Mouse (Mus musculus): ENCODE data around the gene Atp5b. TPM values are rescaled to one million over a fixed set of nuclear protein-coding genes. Genes with fewer than 3 reads are reported as not detected.
"Not testable (repeated sequence)": the region's sequence is repeated elsewhere in the genome, so short reads cannot be mapped to it uniquely, and the experiment has no call there.

The Atp5b gene
- polyA plus RNA-seq, 1 experiment from 2014 or later = 1,886 TPM

DNA sequence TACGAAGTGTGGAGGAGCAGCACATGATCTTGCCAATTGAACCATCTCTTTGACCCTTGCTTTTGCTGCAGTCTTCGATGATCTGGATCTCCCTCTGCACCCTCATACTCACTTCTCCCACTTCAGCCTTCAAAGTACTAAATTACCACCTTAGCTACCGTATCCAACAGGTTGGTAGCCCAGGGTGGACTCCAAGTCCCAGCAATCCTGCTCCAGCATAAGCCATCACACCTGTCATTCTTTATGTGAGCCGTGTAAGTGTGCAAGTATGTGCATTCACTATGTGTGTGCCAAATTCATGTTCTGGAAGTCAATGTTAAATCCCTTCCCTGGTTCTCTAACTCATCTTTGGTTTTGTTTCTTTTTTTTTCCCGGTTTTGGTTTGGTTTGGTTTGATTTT is 31.5 kb upstream of the Atp5b start:
- 96% methylated on average over 5 of the region's 5 CpGs for WGBS
- Histone ChIP-seq H3K27me3 (no peaks in the 10 kb centered on the region), H3K9me3 (no peaks in the 10 kb centered on the region), H3K4me2 (no peak overlapping the region), H3K27ac (no peak overlapping the region), H3K36me3 (peaks cover 51% of the 10 kb centered on the region), H3K9ac (no peak overlapping the region), H3K4me3 (no peak overlapping the region), H3K4me1 (no peaks in the 10 kb centered on the region)
- no peak for ATAC-seq (ENCODE audit: insufficient number of reproducible peaks, low FRiP score, low TSS enrichment, low read depth)

DNA sequence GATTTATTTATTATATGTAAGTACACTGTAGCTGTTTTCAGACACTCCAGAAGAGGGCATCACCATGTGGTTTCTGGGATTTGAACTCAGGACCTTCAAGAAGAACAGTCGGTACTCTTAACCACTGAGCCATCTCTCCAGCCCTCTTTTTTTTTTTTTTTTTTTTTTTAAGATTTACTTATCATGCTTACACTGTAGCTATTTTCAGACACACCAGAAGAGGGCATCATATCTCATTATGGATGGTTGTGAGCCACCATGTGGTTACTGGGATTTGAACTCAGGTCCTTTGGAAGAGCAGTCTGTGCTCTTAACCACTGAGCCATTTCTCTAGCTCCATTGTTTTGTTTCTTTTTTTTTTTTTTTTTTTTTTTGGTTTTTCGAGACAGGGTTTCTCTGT is 30.9 kb upstream of the Atp5b start:
- H3K9me3 ChIP-seq; H3K9ac ChIP-seq; H3K27me3 ChIP-seq; H3K4me1 ChIP-seq; H3K4me3 ChIP-seq; H3K4me2 ChIP-seq; H3K27ac ChIP-seq; ATAC-seq (ENCODE audit: insufficient number of reproducible peaks, low FRiP score, low TSS enrichment, low read depth): not testable (repeated sequence)
- peaks cover 46% of the 10 kb centered on the region for H3K36me3 ChIP-seq
- WGBS = 85% methylated on average over 1 of the region's 2 CpGs

DNA sequence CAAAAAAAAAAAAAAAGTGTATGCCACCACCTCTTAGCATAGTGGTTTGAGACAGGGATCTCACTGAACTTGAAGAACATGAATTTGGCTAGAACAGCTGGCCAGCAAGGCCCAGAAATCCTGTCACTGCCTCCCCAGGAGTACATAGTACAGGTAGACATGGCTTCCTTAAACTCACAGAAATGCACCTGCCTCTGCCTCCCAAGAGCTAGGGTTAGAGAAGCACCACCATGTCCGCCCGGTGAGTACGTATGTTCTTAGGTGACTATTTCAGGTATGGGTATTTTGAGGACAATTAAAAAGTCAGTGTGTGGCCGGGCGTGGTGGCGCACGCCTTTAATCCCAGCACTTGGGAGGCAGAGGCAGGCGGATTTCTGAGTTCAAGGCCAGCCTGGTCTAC is 30.1 kb upstream of the Atp5b start:
- no peak for ATAC-seq (ENCODE audit: insufficient number of reproducible peaks, low FRiP score, low TSS enrichment, low read depth)
- 92% methylated on average over 8 of the region's 8 CpGs for WGBS
- no peaks in the 10 kb centered on the region for H3K9me3 ChIP-seq
- no peak overlapping the region for H3K27ac ChIP-seq
- no peak overlapping the region for H3K4me2 ChIP-seq
- no peaks in the 10 kb centered on the region for H3K27me3 ChIP-seq
- H3K9ac ChIP-seq = no peak overlapping the region
- peaks cover 39% of the 10 kb centered on the region for H3K36me3 ChIP-seq
- peaks cover 6% of the 10 kb centered on the region for H3K4me1 ChIP-seq
- H3K4me3 ChIP-seq = no peak overlapping the region

DNA sequence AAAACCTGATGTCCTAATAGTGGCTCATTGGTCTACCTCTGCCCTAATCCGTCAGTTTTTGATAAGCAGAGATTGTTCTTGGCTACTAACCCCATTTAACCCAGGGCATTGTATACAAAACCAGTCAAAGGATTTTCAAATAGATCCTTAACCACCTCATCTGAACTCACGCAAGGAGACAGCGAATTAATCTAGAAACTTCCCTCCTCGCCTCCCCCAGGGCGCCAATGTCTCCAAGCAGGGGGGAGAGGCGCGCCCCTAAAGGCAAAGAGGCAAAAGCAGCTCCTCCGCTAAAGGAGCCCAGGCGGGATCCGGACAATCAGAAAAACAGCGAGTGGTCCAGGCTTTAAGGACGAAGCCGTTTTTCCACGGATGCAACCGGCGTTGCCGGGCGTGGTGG is 24.9 kb upstream of the Atp5b start:
- peak; percentile 8; the same call in 1 of the 2 replicates for ATAC-seq (ENCODE audit: insufficient number of reproducible peaks, low FRiP score, low TSS enrichment, low read depth)

DNA sequence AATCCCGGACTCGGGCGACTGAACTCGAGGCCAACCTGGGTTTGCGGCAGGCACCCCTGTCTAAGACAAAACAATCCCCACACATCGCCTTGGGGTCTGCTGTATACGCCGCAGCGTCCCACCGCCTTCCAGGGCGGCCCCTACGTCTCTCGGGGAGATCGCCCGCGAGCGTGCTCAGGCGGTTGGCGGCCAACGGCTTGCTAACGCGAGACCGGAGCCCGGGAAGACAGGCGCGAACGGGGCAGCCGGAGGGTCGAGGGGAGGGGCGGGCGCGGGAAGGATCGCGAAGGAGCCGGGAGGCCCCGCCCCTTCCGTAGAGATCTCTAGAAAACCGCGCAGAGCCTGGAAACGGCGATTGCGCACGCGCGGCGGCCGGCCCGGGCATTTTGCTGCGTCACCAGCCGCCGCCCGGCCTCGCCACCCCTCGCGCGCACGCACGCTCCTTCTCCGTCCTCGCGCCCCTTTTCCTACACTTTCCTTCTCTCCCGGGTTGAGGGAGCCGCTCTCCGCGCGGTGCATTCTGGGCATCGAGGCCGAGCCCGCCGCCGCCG is 24.4 kb upstream of the Atp5b start, which contains the start of gene Ptges3:
TSS of gene Ptges3 (plus strand) at position 354 of the 551 bp plus-strand sequence.
- Histone ChIP-seq H3K9me3 (no peaks in the 10 kb centered on the region), H3K4me3 (peak within 1 kb of the TSS; percentile 86), H3K4me2 (peak within 1 kb of the TSS; percentile 65), H3K9ac (peak within 1 kb of the TSS; percentile 87), H3K4me1 (peaks cover 19% of the 10 kb centered on the region), H3K36me3 (peaks cover 3% of the 10 kb centered on the region), H3K27ac (peak within 1 kb of the TSS; percentile 99), H3K27me3 (no peaks in the 10 kb centered on the region)
- ATAC-seq (ENCODE audit: insufficient number of reproducible peaks, low FRiP score, low TSS enrichment, low read depth) = peak; percentile 92
- WGBS = under 1% methylated on average over 70 of the region's 72 CpGs

More for the DNA sequence above, 24.9 kb upstream of the Atp5b start:
- Histone ChIP-seq H3K9ac (peak overlapping the region; percentile 82), H3K4me3 (peak overlapping the region; percentile 86), H3K27ac (peak overlapping the region; percentile 99), H3K4me1 (peaks cover 19% of the 10 kb centered on the region), H3K9me3 (no peaks in the 10 kb centered on the region), H3K4me2 (peak overlapping the region; percentile 65), H3K27me3 (no peaks in the 10 kb centered on the region), H3K36me3 (no peaks in the 10 kb centered on the region)
- under 1% methylated on average over 18 of the region's 18 CpGs for WGBS

DNA sequence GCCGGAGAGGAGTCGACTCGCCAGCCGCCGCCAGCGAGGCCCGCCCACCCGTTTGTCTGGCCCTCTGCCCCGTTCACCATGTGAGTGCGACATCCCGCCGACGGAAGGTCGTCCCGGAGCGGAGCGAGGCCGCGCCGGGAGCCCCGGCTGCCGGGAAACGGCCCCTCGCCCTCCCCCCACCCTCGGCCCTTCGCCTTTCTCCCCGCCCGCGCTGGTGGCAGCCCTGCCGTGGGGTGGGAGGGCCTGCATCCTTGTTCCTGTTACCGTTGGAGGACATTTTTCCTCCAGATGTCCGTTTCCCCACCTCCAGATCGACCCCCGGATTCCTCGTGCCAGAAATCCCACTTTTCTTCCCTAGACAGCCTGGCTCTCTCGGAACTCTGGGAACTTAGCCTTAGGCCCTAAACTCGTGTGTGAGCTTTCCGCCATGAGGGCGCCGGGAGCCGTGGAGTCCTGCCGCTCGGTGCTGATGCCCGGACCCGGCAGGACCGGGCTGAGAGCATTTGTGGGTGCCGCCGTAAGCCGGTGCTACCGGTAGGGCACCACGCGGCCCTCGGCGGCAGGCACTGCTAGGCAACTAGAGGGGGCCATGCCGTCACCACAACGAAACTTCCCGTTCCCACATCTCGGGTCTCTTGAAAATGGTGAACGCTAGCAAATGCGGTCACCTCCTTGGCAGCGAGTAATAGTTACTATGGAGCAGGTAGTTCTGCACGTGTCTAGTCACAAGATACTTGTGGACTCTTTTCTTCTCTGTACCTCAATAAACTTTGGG is 23.7 kb upstream of the Atp5b start:
- Histone ChIP-seq H3K9ac (peak overlapping the region; percentile 87), H3K27me3 (no peaks in the 10 kb centered on the region), H3K4me1 (peaks cover 19% of the 10 kb centered on the region), H3K4me2 (peak overlapping the region; percentile 65), H3K36me3 (peaks cover 8% of the 10 kb centered on the region), H3K4me3 (peak overlapping the region; percentile 86), H3K9me3 (no peaks in the 10 kb centered on the region), H3K27ac (peak overlapping the region; percentile 99)
- peak; percentile 55 for ATAC-seq (ENCODE audit: insufficient number of reproducible peaks, low FRiP score, low TSS enrichment, low read depth)
- under 1% methylated on average over 62 of the region's 62 CpGs for WGBS

DNA sequence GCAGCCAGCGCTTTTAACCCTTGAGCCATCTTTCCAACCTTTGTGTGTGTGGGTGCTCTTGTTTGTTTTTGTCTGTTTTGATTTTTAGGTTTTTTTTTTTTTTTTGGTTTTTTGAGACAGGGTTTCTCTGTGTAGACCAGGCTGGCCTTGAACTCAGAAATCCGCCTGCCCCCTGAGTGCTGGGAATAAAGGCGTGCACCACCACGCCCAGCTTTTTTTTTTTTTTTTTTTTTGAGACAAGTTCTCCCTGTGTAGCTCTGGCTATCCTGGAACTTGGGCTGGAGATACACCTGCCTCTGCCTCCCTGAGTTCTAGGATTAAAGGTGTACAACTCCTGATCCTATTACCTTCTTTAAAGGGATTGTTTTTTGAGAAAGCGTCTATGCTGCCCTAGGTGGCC is 22.0 kb upstream of the Atp5b start:
- Histone ChIP-seq H3K9ac (no peak overlapping the region), H3K4me2 (peak overlapping the region; percentile 65), H3K27ac (no peak overlapping the region), H3K4me1 (peaks cover 19% of the 10 kb centered on the region), H3K4me3 (peak overlapping the region; percentile 86), H3K27me3 (no peaks in the 10 kb centered on the region), H3K9me3 (no peaks in the 10 kb centered on the region), H3K36me3 (peaks cover 11% of the 10 kb centered on the region)
- 89% methylated on average over 5 of the region's 5 CpGs for WGBS
- ATAC-seq (ENCODE audit: insufficient number of reproducible peaks, low FRiP score, low TSS enrichment, low read depth) = no peak

DNA sequence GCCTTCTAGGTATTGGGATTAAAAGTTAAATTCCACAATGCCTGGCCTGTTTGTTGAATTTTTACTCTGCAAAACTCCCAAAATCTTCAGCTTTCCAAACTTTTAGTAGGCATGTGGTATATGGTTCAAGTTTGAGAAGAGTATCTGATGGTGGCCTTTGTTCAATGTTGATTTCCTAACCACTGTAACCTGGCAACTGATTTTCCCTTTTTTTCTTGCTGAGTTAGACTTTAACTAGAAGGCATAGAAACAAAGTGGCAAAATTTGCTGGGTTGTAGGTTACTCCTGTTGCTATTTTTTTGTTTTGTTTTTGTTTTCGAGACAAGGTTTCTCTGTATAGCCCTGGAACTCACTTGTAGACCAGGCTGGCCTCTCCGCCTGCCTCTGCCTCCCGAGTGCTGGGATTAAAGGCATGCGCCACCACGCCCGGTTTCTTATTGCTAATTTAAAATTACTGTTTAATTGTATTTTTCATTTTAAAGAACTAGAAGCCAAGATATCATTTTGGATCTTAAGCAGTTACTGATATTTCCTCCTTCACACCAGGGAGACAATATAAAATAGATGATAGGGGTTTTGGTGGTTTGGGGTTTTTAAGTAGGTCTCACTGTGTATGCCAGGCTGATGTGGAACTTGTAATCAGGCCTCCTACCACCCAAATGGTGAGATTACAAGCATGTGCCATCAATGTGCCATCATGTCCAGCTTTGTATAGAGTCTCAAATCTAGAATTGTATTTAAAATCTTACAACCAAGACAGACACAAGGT is 20.7 kb upstream of the Atp5b start:
- Histone ChIP-seq H3K27me3 (no peaks in the 10 kb centered on the region), H3K9me3 (no peaks in the 10 kb centered on the region), H3K4me3 (no peak overlapping the region), H3K36me3 (peaks cover 11% of the 10 kb centered on the region), H3K4me2 (no peak overlapping the region), H3K27ac (no peak overlapping the region), H3K4me1 (peaks cover 19% of the 10 kb centered on the region), H3K9ac (no peak overlapping the region)
- ATAC-seq (ENCODE audit: insufficient number of reproducible peaks, low FRiP score, low TSS enrichment, low read depth) = no peak
- 94% methylated on average over 6 of the region's 6 CpGs for WGBS

DNA sequence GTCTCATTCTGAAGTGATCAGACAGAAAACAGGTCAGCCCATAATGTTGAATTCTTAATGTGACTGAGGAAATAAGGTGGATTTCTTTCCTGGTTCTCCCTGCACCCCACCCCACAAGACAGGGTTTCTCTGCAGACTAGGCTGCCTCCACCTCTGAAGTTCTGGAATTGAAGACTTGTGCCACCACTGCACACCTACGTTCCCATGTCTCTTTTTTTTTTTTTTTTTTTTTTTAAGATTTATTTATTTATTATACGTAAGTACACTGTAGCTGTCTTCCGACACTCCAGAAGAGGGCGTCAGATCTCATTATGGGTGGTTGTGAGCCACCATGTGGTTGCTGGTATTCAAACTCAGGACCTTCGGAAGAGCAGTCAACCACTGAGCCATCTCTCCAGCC is 17.0 kb upstream of the Atp5b start:
- WGBS = 84% methylated on average over 5 of the region's 5 CpGs
- Histone ChIP-seq H3K9ac (no peak overlapping the region), H3K27ac (no peak overlapping the region), H3K4me2 (no peak overlapping the region), H3K9me3 (no peaks in the 10 kb centered on the region), H3K4me1 (0 out of 2 replicates have a peak, but pooled peaks cover 2% of the 10 kb centered on the region), H3K27me3 (no peaks in the 10 kb centered on the region), H3K36me3 (peaks cover 36% of the 10 kb centered on the region), H3K4me3 (no peak overlapping the region)
- ATAC-seq (ENCODE audit: insufficient number of reproducible peaks, low FRiP score, low TSS enrichment, low read depth) = no peak

DNA sequence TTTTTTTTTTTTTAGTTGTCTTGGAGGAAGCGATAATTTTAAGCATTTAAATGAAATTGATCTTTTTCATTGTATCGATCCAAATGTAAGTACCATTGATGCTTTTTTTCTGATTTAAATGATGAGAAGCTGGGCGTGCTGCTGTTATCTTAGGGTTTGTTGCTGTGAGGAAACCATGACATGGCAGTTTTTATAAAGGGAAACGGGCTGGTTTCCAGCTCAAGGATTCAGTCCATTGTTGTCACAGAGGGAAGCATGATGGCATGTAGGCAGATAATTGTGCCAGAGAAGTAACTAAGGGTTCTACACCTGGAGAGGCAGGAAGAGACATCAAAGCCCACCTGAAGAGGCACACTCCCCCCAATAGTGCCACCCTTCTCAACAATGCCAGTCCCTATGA is 13.9 kb upstream of the Atp5b start:
- Histone ChIP-seq H3K4me2 (no peak overlapping the region), H3K27me3 (no peaks in the 10 kb centered on the region), H3K4me3 (no peak overlapping the region), H3K36me3 (peaks cover 56% of the 10 kb centered on the region), H3K9ac (no peak overlapping the region), H3K4me1 (no peaks in the 10 kb centered on the region), H3K9me3 (no peaks in the 10 kb centered on the region), H3K27ac (no peak overlapping the region)
- WGBS = 96% methylated on average over 4 of the region's 4 CpGs
- no peak for ATAC-seq (ENCODE audit: insufficient number of reproducible peaks, low FRiP score, low TSS enrichment, low read depth)

DNA sequence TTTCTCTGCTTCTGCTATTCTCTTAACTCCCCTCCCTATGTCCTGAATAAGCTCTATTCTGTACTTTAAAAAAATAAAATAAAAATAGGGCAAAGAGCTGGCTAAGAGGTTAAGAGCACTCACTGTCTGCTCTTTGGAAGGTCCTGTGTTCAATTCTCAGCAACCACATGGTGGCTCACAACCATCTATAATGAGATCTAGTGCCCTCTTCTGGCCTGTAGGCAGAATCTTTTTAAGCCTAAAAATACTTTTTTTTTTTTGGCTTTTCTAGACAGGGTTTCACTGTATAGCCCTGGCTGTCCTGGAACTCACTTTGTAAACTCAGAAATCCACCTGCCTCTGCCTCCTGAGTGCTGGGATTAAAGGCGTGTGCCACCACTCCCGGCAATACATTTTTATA is 12.6 kb upstream of the Atp5b start:
- H3K4me3 ChIP-seq; H3K27ac ChIP-seq; H3K4me2 ChIP-seq; H3K9ac ChIP-seq; H3K9me3 ChIP-seq; H3K27me3 ChIP-seq; ATAC-seq (ENCODE audit: insufficient number of reproducible peaks, low FRiP score, low TSS enrichment, low read depth); H3K4me1 ChIP-seq: not testable (repeated sequence)
- WGBS = 93% methylated on average over 2 of the region's 2 CpGs
- peaks cover 56% of the 10 kb centered on the region for H3K36me3 ChIP-seq

DNA sequence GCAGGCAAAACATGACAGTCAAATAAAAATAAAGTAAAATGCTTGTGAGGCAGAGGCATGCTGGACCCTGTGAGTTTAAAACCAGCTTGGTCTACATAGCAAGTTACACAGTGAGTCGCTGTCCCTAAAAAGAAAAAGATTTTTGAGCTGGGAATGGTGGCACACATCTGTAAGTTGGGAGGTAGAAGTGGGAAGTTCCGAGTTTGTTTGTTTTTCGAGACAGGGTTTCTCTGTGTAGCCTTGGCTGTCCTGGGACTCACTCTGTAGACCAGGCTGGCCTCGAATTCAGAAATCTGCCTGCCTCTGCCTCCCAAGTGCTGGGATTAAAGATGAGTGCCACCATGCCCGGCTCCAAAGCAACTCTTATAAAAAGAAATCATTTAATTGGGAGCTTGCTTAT is 4.8 kb upstream of the Atp5b start:
- H3K4me1 ChIP-seq; H3K27ac ChIP-seq; H3K27me3 ChIP-seq; ATAC-seq (ENCODE audit: insufficient number of reproducible peaks, low FRiP score, low TSS enrichment, low read depth); H3K9ac ChIP-seq; H3K9me3 ChIP-seq; H3K4me2 ChIP-seq; H3K4me3 ChIP-seq: not testable (repeated sequence)
- 84% methylated on average over 5 of the region's 5 CpGs for WGBS
- H3K36me3 ChIP-seq = peaks cover 25% of the 10 kb centered on the region
